Mouse (Mus musculus) layer of hippocampus, postnatal 14 days (tissue): ENCODE results near the gene Gm6377. TPM values are rescaled to one million over a fixed set of nuclear protein-coding genes. Genes with fewer than 3 reads are reported as not detected.

Experiments used
- DNase-seq, 2 experiments: peaks; one replicate each; pipeline ENCODE4 v3.0.0; 2021 to 2022; ENCODE audit warnings: low spot score in 2 of 2, mixed read lengths in 1 of 2
- long read RNA-seq, 2 experiments: library from polyadenylated mRNA; stranded (forward); transcript quantifications; one replicate each; pipeline ENCODE4 v2.0.0; 2021
- total RNA-seq, 2 experiments: library from RNA; stranded (reverse); gene quantifications; 2 replicates each; pipeline ENCODE4 v1.2.3; 2021

The Gm6377 gene
- not detected for total RNA-seq
- long read RNA-seq, experiment 1 = 0 reads
- long read RNA-seq, experiment 2 = 0 reads

DNA sequence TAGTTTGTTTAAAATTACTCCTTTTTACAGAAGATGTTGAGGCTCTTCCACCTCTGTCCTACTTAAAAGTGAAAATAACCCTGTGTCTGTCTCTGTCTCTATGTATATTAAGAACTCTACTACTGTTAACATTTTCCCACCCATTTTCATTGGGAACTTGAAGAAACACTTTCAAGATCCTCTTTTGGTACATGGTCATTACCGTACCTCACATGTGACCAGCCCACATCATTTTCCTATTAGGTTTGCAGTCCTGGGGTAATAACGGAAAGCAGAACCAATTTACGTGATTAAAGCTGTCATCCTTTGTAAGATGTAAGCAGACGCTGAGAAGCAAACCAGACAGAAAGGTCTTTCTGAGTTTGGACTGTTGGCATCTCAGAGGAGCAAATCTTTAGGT is at the start of gene Gm6377:
Gene Gm6377, plus strand, starts transcription at position 289 of the 400 bp plus-strand sequence.
- no peak for DNase-seq

DNA sequence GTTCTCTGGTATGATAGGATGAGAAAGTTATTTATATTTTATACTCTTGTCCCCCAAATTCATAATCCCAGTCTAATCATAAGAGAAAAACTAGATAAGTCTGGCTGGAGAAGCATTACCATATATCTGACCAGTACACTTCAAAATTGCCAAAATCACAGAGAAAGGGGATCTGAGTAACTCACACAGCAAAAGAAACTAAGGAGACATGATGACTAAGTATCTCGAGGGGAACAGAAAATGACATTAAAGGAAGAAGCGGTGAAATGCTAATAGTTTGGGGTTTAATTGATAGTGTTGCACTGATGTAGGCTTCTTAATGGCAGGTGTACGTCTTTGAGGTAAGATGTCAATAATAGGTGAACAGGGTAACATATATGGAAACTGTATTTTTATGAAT is 49.4 kb upstream of the Gm6377 start:
- no peak for DNase-seq

DNA sequence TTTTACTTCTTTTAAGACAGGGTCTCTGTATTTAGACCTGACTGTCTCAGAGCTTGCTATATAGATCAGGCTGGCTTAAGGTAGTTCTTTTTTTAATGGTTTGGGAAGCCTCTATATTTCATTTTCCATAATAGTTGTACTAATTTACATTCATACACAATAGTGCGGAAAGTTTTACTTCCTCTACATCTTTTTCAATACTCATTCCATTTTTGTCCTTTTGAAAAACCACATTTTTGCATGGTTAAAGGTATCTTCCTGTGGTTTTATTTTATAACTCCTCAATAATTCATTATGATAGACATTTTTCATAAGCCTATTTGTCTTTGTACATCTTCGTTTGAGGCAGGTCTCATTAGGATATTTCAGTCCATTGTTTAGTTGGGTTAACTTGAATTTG is 45.3 kb upstream of the Gm6377 start:
- DNase-seq = no peak

DNA sequence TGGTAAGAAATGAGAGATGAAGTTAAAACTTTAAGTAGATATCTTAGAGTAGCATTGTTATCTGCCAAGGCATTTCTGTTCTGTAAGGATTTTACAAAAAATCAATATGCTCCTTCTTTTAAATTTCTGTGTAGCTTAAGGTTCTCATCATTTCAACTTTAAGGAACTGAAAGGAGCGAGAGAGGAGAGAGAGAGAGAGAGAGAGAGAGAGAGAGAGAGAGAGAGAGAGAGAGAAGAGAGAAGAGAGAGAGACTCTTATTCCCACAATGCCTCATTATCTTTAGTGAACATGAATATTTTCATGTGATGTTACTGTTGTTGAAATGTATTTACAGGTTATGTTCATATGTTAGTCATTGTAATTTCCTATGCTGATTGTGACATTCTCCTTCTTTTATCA is 36.2 kb upstream of the Gm6377 start:
- no peak for DNase-seq

DNA sequence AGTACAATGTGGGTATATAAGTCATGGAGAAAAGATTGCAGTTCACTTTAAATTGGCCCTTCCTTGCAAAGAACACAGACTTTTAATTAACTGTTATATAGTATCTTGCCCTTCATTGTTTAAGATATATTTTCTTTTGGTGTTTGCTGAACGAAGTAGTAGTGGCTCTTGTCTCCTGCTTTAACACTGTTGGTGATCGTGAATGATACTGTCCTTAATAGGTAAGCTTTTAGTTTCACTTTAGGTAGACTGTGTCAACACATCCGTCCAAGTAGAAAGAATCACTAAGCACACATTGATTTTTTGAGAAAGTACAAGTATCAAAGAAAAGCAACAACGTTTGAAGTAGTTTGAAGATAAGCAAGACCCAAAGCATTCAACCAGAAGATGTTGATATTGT is 35.7 kb upstream of the Gm6377 start:
- DNase-seq = no peak

DNA sequence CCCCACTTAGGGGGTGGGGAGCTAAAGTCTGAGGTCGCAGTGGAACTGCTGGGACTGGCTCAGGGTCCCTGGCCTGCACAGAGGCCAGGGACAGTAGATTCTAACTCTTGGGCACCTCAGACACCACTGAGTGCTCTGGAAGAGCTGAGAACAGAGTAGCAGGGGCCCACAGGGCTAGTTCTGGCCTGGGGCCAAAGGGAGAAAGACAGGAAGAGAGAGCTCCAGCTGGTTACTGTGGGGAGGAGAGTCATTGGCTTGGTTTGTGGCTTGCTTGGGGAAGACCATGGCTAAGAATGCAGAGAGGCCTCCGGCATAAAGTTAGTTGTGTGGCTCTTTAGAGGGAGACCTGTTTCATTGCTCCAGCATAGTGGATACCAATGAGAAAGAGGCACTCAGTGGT is 21.5 kb upstream of the Gm6377 start:
- no peak for DNase-seq

DNA sequence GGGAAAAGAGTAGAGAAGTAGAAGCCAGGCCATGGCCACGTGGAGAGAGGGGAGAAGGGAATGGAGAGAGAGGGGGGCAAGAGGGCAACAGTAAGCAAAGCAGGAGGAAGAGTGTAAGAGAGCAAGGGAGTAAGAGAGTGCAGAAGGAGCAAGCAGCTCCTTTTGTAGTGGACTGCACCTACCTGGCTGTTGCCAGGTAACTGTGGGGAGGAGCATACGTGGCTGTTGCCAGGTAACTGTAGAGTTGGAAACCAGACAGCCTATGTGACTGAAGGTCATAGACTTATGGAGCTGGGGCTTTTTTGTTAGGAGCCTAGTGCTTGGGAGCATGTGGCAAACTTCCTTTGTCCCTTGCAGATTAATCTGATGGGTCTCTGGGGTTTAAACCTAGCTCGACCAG is 21.1 kb upstream of the Gm6377 start:
- DNase-seq = no peak

DNA sequence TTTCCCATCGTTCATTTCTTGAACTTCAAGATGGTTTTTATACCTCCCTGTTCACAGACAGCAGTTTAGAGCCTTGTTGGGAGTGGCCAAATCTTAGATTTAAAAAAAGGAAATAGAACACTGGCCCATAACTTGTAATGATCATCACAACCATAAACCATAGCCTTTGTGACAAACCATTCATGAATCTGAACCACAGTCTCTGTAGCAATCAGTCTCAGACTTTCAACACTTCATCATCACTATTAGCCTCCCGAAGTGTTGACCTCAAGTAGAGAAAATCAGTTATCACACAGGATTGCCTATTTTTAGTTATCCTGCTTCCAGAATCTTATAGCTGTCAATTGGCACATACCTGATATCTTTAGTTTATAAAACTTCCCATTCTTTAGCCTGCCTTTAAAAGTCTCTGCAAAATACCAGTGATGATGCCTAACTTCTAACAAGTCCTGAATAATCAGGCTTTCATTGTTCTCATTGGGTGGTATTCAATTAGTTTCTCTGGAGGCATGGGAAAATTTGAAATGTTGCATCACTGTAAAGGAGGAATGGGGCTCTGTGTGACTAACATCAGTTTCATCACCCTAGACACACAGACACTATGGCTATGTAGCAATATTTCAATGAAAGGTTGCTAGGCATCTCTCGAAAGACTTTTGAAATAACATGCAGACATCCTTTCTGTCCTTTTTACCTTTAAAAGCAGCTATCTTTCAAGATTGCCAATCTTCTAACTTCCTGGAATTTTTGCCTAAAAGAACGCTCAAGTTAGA is 11.7 kb upstream of the Gm6377 start:
- DNase-seq = no peak

DNA sequence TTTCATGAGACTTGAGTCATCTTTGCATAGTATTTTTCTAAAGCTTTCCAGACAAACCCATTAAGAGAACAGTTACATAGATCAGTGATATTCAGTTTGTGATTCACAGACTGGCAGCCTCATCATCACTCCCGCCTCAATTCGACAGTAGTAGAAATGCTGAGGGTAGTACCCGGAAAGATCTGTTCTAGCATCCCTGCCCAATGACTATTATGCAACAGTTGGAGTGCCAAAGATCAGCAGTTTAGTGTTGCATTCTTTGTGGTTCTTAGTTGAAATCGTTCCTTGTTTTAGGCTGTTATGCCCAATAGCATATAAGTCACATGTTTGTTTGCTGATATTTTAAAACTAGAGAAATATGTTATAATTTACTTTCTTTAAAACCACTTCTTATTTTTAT is 6.9 kb upstream of the Gm6377 start:
- DNase-seq = no peak

DNA sequence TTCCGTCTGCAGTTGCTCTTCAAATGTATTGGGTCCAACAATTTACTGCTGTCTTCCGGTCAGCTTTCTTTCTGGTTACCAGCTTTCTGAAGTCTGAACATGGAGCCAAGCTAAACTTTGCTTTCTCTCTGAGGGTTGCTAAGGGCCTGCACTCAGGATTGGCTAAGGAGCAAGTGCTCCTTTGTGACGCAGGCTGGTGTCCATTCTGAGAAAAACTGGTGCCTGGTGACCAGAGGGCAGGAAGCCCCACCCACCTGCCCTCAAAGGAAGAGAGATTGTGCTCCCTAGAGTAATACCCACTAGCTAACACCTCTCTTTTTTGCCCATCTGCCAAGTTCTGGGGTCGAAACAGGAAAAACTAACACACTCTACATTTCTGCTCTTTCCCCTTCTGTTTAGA is 5.6 kb upstream of the Gm6377 start:
- DNase-seq = no peak

DNA sequence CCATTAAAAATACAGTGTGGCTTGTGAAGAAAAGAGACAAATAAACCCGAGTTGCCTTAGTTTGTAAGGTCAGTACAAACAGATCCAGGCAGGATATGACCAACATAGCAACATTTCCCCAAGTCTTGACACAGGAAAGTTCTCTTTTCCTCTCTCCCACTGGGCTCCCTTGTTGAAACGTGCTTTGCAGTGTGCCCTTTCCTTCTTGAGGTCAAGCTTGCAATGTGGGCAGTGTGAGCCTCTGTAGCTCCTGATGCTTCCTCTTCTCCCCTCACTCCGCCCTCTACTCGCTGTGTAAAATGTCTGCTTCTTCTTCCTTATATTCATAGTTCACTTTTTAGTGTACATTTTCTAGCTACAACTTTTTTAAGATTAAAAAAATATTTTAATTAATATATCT is 5.1 kb upstream of the Gm6377 start:
- no peak for DNase-seq

DNA sequence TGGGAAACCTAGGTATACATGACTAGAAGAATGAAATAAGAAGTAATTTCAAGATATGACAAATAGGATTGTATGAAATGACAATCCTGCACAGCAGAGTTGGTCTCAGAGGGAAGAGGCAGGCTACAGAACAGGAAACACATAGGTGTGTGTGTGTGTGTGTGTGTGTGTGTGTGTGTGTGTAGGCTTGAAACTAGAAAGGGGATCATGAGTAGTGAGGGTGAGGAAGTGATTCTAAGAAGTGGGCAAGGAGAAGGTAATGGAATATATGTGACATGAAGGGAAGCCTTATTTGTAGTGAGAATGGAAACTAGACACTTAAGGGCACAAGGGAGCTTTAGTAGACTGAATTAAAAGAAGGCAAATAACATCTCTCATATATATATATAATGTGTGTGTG is 11.3 kb downstream of the Gm6377 start:
- no peak for DNase-seq

DNA sequence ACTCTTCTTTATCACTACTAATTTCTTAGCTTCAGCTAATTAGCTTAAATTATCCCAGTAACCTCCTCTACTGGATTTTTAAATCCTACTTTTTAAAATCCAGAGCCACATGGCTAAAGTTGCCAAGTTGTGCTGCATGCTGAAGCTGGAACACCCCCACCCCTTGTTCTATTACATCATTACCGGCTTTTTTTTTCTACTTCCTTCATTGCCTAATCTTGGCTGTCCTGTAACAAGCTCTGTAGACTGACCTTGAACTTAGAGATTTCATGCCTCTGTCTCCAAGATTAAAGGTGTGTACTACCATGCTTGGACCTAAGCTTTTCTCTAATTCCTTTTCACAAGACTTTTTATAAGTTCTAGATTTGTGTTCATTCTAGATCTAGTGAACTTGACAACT is 32.2 kb downstream of the Gm6377 start:
- no peak for DNase-seq

DNA sequence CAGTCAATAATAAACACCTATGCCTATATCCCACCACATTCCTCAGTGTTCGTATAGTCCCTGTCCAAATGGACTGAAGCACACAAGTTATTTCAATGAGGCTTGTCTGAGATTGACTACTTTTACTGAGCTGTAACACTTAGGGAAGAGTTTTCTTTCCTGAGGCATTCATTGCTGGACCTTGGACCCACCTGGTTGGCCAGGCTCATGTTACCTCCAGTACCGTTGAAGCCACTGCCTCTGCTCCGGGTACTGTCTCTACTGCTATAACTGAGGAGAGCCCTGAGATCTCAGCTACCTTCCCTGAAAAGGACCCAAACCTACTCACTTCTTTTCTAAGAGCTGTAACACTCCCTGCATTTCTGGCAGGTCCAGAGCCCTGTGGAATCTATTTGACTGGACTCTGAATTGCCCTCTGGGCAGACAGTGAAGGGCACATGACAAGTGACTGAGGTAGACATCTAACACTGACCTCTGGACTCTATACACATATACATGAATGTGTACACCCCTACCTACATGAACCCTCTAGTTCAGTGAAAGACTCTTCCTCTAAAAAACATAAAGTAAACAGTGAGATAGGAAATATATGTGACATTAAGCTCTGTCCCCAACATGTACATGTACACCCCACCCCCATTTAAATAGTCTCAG is 39.0 kb downstream of the Gm6377 start:
- DNase-seq = no peak

DNA sequence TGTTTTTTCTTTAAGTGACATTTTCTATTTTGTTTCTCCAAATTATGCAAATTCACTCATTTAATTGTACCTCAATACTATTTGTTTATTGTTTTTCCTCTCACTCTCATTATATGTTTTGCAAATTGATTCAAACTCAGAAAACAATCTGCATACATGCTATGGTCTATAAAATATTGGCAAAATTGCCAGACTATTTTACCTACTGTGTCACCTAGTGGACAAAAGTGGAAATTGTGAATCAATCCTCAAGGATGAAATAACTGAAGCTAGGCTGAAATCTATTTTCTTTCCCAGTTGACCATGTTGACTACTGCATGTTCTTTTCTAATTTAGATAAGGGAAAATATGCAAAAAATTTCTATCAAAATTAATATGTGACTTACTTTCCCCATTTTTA is 41.6 kb downstream of the Gm6377 start:
- DNase-seq = peak in 1 of 2 experiments; percentile 8

Other genes starting within 250 kb of the Gm6377 start
- 1 to 10 TPM; 8.3 to 9.5 TPM for gene Hmgn5, start 183.4 kb upstream of the Gm6377 start, total RNA-seq
- 100 to 1,000 TPM; 110 to 112 TPM for gene Sh3bgrl, start 101.4 kb upstream of the Gm6377 start, total RNA-seq